Mouse (Mus musculus) myocyte (in vitro differentiated cells): ENCODE results near the gene Man2a1.

Experiments used
- E2F4 ChIP-seq: IDR thresholded peaks from one replicate; pipeline ENCODE4 v1.6.1; 2011; ENCODE audit warnings: mild to moderate bottlenecking, control low read depth, moderate library complexity; ENCODE audit not compliant: insufficient read depth
- MAX ChIP-seq: IDR thresholded peaks from one replicate; pipeline ENCODE4 v1.6.1; 2011; ENCODE audit warnings: low read depth, mild to moderate bottlenecking, control low read depth
- MYOD1 ChIP-seq, 3 experiments: IDR thresholded peaks; one replicate each; pipeline ENCODE4 v1.6.1; 2011; ENCODE audit warnings: control low read depth in 2 of 3, low read depth in 2 of 3, mild to moderate bottlenecking in 2 of 3, moderate library complexity in 1 of 3; ENCODE audit not compliant: insufficient read length in 2 of 3, control insufficient read depth in 1 of 3
- POLR2A ChIP-seq: IDR thresholded peaks from one replicate; pipeline ENCODE4 v1.6.1; 2011; ENCODE audit warnings: low read depth, mild to moderate bottlenecking, control low read depth, moderate library complexity; ENCODE audit not compliant: insufficient read length
- POLR2AphosphoS2 ChIP-seq: IDR thresholded peaks from one replicate; pipeline ENCODE4 v1.6.1; 2011; ENCODE audit warnings: low read depth, control low read depth; ENCODE audit not compliant: insufficient read length
- USF1 ChIP-seq: IDR thresholded peaks from one replicate; pipeline ENCODE4 v1.6.1; 2011; ENCODE audit warnings: low read depth, mild to moderate bottlenecking, control low read depth, moderate library complexity

GRCm38 (mm10) chr17:64578346-64578745 lies 22.2 kb upstream of the Man2a1 start:
- TF ChIP-seq POLR2A (no peak), MYOD1 (IDR thresholded peaks at IDR 0.05; ENCODE audit: control insufficient read depth in 1 of 3, insufficient read length in 2 of 3, low read depth in 2 of 3) (no peak), MAX (no peak), POLR2AphosphoS2 (no peak), E2F4 (no peak), USF1 (no peak)
